Mouse (Mus musculus): ENCODE data around the gene Bcr.

Bcr gene

DNA sequence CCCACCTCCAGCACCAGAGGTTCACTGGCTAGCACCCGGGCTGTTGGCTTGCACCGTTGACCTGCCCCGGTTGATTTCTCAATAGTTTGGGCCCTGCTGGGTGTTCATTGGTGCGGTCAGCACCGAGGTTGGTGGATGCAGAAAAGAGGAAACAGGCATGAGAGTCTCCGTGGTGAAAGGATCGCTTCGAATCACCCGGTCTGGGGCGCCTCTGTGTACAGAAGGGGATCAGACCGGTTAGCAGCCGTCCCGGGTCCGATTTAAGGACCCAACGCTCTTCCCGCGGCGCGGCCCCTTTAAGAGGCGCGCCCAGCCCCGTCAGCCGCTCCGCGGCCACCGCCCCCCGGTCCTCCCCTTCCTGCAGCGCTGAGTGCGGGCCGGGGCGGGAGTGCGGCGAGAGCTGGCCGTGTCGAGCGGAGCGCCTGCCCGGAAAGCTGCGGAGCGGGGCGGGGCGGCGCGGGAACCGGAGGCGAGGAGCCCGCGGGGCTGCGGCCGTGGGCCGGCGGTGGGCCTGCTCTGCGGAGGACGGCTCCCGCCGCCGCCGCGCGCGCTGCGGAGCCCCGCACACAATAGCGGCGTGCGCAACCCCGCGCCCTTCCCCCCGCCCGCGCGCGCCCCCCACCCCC, at the start of gene Bcr:
TSS of gene Bcr (plus strand) at position 376 of the 626 bp plus-strand sequence.
- DNase-seq (ENCODE audit: low read depth): peak; percentile 70

GRCm38 (mm10) chr10:75010704-75011103, 49.7 kb upstream of the Bcr start:
- DNase-seq (ENCODE audit: low read depth): no peak

DNA sequence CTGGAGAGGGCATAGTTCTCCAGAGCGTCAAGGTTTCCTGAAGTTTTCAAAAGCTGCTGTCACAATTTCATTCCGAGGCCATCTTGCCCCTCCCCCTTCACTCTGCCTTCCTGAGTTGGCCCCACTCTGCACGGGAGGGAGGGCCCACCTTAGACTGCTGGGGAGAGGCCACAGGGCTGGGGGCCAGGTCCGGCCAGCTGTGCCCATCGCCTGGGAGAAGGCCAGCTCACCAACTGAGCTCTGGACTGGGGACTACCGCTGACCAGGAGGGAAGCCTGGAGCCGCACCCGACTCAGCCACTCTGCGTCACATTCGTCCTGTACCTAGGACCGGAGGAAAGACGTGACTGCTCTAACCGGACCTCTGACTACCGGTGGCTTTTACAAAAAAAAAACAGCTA, 44.9 kb upstream of the Bcr start:
- no peak for DNase-seq (ENCODE audit: low read depth)

- no peak for DNase-seq (ENCODE audit: low read depth)
These were observed 43.9 kb upstream of the Bcr start for GRCm38 (mm10) chr10:75016481-75016880.

- no peak for DNase-seq (ENCODE audit: low read depth)
These were observed 40.1 kb upstream of the Bcr start for GRCm38 (mm10) chr10:75020271-75020670.

DNA sequence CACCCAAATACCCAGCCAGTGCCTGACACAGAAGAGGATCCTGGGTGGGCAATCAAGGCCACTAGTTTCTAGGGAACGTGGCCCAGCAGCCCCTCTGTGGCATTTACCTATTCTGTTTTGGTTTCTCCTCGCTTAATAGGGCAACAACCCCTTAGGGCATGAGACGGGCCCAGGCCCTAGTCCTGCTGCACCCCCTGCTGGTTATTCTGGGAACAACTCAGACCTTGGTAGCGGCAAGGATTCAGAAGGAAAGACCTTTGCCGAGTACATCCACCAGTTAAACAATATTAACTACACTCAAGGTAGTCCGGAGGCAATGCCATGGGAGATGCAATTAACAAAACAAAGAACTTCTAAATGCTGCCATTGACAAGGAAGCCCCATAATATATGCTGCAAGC, 39.3 kb upstream of the Bcr start:
- peak; percentile 56 for DNase-seq (ENCODE audit: low read depth)

- DNase-seq (ENCODE audit: low read depth): no peak
These were observed 33.9 kb upstream of the Bcr start for GRCm38 (mm10) chr10:75026491-75026890.

GRCm38 (mm10) chr10:75028743-75029142, 31.6 kb upstream of the Bcr start:
- no peak for DNase-seq (ENCODE audit: low read depth)

- no peak for DNase-seq (ENCODE audit: low read depth)
These were observed 30.7 kb upstream of the Bcr start for GRCm38 (mm10) chr10:75029677-75030076.

- DNase-seq (ENCODE audit: low read depth): no peak
These were observed 30.2 kb upstream of the Bcr start for GRCm38 (mm10) chr10:75030234-75030633.

DNA sequence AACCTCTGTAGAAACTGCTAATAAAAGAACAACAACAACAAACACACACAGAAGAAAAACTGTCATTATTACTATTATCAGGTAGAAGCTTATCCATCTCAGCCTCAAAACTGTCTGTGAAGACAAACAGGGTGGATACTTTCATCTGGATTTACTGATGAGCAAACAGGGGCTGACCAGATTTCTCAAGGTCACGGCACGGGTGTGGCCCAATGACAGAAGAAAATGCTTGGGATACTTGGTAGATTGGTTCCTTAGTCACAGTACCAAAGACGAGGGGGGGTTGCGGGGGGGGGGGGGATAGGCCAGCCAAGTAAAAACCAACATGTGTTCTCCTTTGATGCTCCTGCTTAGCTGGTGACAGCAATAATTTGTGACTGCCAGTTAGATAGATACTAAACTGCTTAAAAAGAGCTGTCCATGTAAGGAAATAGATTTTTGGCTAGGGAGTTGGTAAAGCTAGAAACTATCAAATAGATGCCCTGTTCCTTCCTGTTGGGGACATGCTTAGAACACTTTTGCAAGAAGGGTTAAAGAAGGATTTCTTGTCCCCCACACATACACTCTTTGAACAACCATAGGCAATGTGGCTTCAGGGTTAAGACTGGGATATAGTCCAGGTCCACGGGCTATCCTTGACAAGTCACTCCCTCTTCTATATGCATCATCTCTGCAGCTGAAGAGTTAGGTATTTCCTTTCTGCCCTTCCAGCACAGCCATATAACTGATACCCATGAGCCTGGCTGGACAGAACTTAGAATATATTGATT, 28.9 kb upstream of the Bcr start:
- DNase-seq (ENCODE audit: low read depth): no peak

DNA sequence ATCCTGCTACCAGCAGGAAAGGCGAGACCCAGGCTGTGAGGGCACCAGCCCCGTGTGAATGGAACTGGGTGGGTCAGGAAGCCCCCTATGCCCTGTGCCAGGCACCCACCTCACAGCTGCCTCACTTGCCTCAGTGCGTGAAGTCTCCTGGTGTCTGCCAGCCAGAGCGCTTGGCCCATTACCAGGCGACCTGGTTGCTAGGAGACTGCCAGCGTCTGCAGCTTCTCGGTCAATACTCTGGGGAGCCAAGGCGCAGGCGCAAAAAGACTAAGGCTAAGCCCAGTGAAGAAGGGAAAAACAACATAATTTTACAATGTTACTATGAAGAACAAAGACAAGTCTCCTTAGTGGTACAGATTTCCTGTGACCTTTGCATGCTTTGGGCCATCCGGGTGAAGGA, 28.0 kb upstream of the Bcr start, which contains the start of gene Rsph14:
TSS of gene Rsph14 (minus strand) at position 192 of the 400 bp plus-strand sequence.
- DNase-seq (ENCODE audit: low read depth): no peak

DNA sequence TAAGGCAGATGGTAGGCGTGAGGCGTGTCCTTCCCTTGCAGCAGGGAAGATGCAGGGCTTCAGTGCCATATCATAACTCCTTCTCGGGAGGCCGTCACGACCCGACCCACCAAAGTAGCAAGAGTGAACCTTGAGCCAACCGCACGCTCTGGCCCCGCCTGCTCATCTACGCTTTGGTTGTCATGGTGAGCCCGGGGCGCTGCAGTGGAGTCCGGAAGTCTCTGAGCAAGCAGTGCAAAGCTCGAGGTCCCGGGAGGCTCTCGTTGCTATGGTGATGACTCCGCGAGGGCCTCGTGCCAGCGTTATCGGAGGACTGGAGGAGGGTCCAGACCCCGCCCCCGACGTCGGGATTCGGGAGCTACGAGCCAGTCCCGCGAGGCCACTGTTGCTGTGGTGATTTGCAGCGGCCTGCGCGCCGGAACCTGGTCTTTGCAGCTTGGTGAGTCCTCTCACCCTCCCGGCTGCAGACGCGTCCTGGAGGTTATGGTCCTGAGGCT, 23.5 kb upstream of the Bcr start, which contains the start of gene Rab36:
TSS of gene Rab36 (plus strand) at position 176 of the 497 bp plus-strand sequence.
- DNase-seq (ENCODE audit: low read depth): peak; percentile 71

GRCm38 (mm10) chr10:75042060-75042459, 18.3 kb upstream of the Bcr start:
- peak; percentile 28 for DNase-seq (ENCODE audit: low read depth)

- DNase-seq (ENCODE audit: low read depth): no peak
These were observed 15.9 kb upstream of the Bcr start for GRCm38 (mm10) chr10:75044459-75044858.

DNA sequence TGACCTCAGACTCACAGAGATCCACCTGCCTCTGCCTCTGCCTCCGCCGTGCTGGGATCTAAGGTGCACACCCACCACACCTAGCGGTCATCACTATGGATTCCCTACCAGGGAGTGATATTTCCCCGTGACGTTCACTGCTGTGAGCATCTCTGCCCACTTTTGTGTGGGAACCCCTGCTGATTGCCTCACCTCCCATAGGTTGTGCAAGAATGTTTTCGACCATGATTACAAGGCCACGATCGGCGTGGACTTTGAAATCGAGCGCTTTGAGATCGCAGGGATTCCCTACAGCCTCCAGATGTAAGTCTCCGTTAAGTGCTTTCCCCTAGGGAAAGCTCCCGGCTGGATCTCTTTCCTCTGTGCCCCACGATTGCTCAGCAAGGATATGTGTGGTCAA, 14.6 kb upstream of the Bcr start:
- no peak for DNase-seq (ENCODE audit: low read depth)

GRCm38 (mm10) chr10:75048711-75049110, 11.7 kb upstream of the Bcr start:
- DNase-seq (ENCODE audit: low read depth): no peak

- DNase-seq (ENCODE audit: low read depth): no peak
These were observed 8.9 kb upstream of the Bcr start for GRCm38 (mm10) chr10:75051364-75052074.

DNA sequence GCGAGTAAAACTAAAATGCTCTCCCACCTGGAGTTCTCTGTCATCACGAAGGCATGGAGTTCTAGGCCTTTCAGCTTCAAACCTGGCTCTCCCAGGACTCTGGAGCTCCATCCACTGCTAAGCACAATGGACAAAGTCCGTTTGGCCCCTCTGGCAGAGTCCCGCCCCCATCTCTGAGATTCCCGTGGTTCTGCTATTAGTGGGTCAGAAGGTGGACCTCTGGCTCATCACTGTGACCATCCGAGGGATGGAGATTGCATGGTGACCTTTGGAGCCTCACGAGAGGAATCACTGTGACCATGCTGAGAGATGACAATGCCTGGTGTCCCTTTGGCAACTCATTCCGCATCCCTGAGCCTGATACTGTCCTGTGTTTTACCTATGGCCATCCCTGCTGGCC, 7.5 kb upstream of the Bcr start:
- no peak for DNase-seq (ENCODE audit: low read depth)

DNA sequence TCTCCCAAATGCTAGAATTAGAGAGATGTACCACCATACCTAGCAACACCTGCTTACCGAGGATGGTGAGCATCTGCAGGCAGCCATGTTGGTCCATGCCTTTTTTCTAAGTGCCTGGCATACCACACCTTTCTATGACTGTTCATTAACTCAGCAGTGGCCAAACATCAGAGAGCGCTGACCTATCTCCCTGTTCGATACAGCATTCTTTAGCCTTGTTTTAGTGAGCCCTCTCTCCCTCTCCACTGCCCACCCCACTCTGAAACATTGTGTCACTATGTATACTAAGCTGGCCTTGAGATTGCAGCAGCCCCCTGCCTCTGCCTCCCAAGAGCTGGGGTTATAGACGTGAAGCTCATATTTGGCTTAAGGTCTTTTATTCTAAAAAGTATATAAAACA, 6.7 kb upstream of the Bcr start:
- DNase-seq (ENCODE audit: low read depth): no peak

DNA sequence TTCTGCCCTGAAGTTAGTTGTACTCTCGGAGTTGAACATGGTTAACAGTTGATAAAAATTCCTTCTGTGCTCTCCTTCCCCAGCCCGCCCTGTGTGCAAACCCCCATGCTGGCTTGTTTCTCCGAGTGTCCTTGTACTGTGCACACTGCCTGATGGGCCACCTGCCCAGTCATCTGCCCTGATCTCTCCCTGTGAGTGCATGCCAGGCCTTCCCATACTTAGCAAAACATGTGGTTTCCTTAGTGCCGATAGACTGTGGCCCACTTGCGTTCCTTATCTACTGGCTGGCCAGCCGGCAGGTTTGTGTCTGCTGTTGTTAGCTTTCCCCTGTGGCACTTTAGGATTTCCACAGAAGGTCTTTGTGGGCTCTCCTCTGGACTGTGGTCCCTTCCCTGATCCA, 6.3 kb upstream of the Bcr start:
- no peak for DNase-seq (ENCODE audit: low read depth)

DNA sequence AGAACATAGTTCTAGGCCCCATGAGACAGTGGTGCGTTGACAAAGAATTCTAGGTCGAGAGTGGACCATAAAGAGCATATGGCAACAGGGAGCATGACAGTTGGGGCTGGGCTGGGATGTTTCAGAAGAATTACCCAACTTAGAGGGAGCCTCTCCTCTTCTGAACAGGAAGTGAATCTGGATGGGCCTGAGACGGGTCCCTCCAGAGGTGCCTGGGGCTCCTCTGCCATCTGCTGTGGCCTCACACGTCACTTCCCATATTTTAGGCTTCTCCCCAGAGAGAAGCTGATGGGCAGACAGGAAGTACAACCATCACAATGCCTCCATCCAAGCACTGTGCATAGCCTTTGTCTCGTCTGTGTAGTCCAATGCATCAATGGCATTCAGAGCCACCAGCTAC, 4.7 kb upstream of the Bcr start:
- no peak for DNase-seq (ENCODE audit: low read depth)

GRCm38 (mm10) chr10:75056255-75056654, 4.1 kb upstream of the Bcr start:
- DNase-seq (ENCODE audit: low read depth): no peak

All from naive thymus-derived CD4-positive, alpha-beta T cell, adult 2 months (primary cell).